In genomic region chr4:62425891-62426290, GRCm38 (mm10) we compare ENCODE assay signal across 46 mouse cellular contexts. TPM values are rescaled to one million over a fixed set of nuclear protein-coding genes. Genes with fewer than 3 reads are reported as not detected.
"Had no signal": no experiment of that assay in that cellular context is flagged by ENCODE, and none has a peak within 500 bp of the region (broad histone marks: within the 10 kb centered on the region; RNA-seq: fewer than 3 reads in every experiment).

No protein-coding gene starts in this region.

- ATAC-seq: hindbrain, embryonic 16.5 days; hindbrain, postnatal 0 days; inflammation-experienced regulatory T-cells, adult 6 months; intestine, embryonic 15.5 days; intestine, embryonic 16.5 days; intestine, postnatal 0 days had no signal

- H3K27ac ChIP-seq: heart, embryonic 13.5 days; heart, embryonic 15.5 days; hindbrain, embryonic 10.5 days; hindbrain, embryonic 12.5 days; hindbrain, embryonic 13.5 days; hindbrain, embryonic 14.5 days; hindbrain, embryonic 15.5 days; hindbrain, postnatal 0 days; intestine, embryonic 15.5 days; kidney, embryonic 15.5 days; kidney, postnatal 0 days; layer of hippocampus, adult 2 months; left cerebral cortex, adult 2 months had no signal

- H3K9me3 ChIP-seq: heart, embryonic 13.5 days; heart, embryonic 15.5 days; hindbrain, embryonic 10.5 days; hindbrain, embryonic 12.5 days; hindbrain, embryonic 13.5 days; hindbrain, embryonic 15.5 days; intestine, embryonic 15.5 days; kidney, embryonic 15.5 days had no signal

- H3K4me3 ChIP-seq: heart, embryonic 13.5 days; heart, embryonic 15.5 days; hindbrain, embryonic 10.5 days; hindbrain, embryonic 12.5 days; hindbrain, embryonic 13.5 days; hindbrain, embryonic 15.5 days; intestine, embryonic 15.5 days; kidney, embryonic 15.5 days; layer of hippocampus, adult 2 months; left cerebral cortex, adult 2 months had no signal

- H3K9ac ChIP-seq: heart, embryonic 13.5 days; heart, embryonic 15.5 days; hindbrain, embryonic 12.5 days; hindbrain, embryonic 13.5 days; hindbrain, embryonic 14.5 days; hindbrain, embryonic 15.5 days; intestine, embryonic 15.5 days; kidney, embryonic 15.5 days had no signal

- H3K27me3 ChIP-seq: heart, embryonic 13.5 days; heart, embryonic 15.5 days; hindbrain, embryonic 12.5 days; hindbrain, embryonic 13.5 days; hindbrain, embryonic 15.5 days; intestine, embryonic 15.5 days; kidney, embryonic 15.5 days had no signal

- H3K4me1 ChIP-seq: hindbrain, embryonic 10.5 days; hindbrain, embryonic 12.5 days; hindbrain, embryonic 13.5 days; hindbrain, embryonic 15.5 days; intestine, embryonic 15.5 days; kidney, embryonic 15.5 days had no signal

- DNase-seq: heart, postnatal 10 days; heart, postnatal 14 days; heart, postnatal 36 days; heart, postnatal 4 days; kidney, adult 11 months; kidney, adult 18-20 months; kidney, adult 2 months; kidney, adult 8-10 months; kidney, adult 9 months; kidney, postnatal 10 days; kidney, postnatal 14 days; kidney, postnatal 25 days; kidney, postnatal 36 days; kidney, postnatal 4 days; layer of hippocampus, adult 9-11 months; layer of hippocampus, postnatal 36 days had no signal

RNA-seq across cellular contexts. Expression of gene Rnf183, which starts 9.2 kb away (rescaled TPM):
- total RNA-seq: heart, postnatal 10 days; heart, postnatal 14 days; heart, postnatal 25 days; heart, postnatal 36 days; heart, postnatal 4 days; hematopoietic stem cell, adult 5-6 weeks; layer of hippocampus, adult 18-20 months; layer of hippocampus, adult 2 months; layer of hippocampus, adult 8-10 months; layer of hippocampus, postnatal 10 days; layer of hippocampus, postnatal 14 days; layer of hippocampus, postnatal 25 days; layer of hippocampus, postnatal 36 days; left cerebral cortex, adult 18-20 months; left cerebral cortex, adult 2 months; left cerebral cortex, adult 8-10 months had no signal
- polyA plus RNA-seq: heart, embryonic 13.5 days; heart, embryonic 14.5 days; heart, embryonic 15.5 days; heart, postnatal 0 days; hindbrain, embryonic 10.5 days; hindbrain, embryonic 11.5 days; hindbrain, embryonic 12.5 days; hindbrain, embryonic 13.5 days; hindbrain, embryonic 14.5 days; inflammation-experienced regulatory T-cells, adult 6 months; intestine, embryonic 14.5 days; intestine, embryonic 15.5 days; intestine, embryonic 16.5 days had no signal

RNA-seq across cellular contexts. Expression of gene Bspry, which starts 54.0 kb away (rescaled TPM):
- total RNA-seq: heart, postnatal 25 days; heart, postnatal 36 days; heart, postnatal 4 days had no signal
